Mouse (Mus musculus) spleen, postnatal 14 days (tissue): ENCODE measurements around the gene Sobp.

ENCODE experiments used
- DNase-seq, 2 experiments: peaks; one replicate each; pipeline ENCODE4 v3.0.0; 2021 to 2022; ENCODE audit warnings: low spot score in 2 of 2

Sobp gene

GRCm38 (mm10) chr10:43087421-43087820 lies 86.9 kb downstream of the Sobp start:
- no peak for DNase-seq

GRCm38 (mm10) chr10:43086888-43087287 lies 87.4 kb downstream of the Sobp start:
- no peak for DNase-seq

- DNase-seq: no peak
Measured at GRCm38 (mm10) chr10:43084087-43084366, 90.3 kb downstream of the Sobp start.

- DNase-seq: no peak
Measured at GRCm38 (mm10) chr10:43083288-43084086, 90.8 kb downstream of the Sobp start.

- DNase-seq: no peak
Measured at GRCm38 (mm10) chr10:43081316-43081715, 93.0 kb downstream of the Sobp start.

GRCm38 (mm10) chr10:43075535-43076152 lies 98.7 kb downstream of the Sobp start:
- no peak for DNase-seq

GRCm38 (mm10) chr10:43073281-43073680 lies 101.0 kb downstream of the Sobp start:
- no peak for DNase-seq

GRCm38 (mm10) chr10:43070893-43071292 lies 103.4 kb downstream of the Sobp start:
- no peak for DNase-seq

GRCm38 (mm10) chr10:43065331-43065730 lies 109.0 kb downstream of the Sobp start:
- no peak for DNase-seq

- no peak for DNase-seq
Measured at GRCm38 (mm10) chr10:43061519-43062105, 112.7 kb downstream of the Sobp start.

GRCm38 (mm10) chr10:43055405-43055804 lies 118.9 kb downstream of the Sobp start:
- DNase-seq: no peak

GRCm38 (mm10) chr10:43054776-43055175 lies 119.6 kb downstream of the Sobp start:
- no peak for DNase-seq

GRCm38 (mm10) chr10:43053861-43054560 lies 120.3 kb downstream of the Sobp start:
- DNase-seq: no peak

GRCm38 (mm10) chr10:43052462-43052861 lies 121.9 kb downstream of the Sobp start:
- no peak for DNase-seq

GRCm38 (mm10) chr10:43047804-43048348 lies 126.5 kb downstream of the Sobp start:
- no peak for DNase-seq

- no peak for DNase-seq
Measured at GRCm38 (mm10) chr10:43043351-43044209, 130.8 kb downstream of the Sobp start.

GRCm38 (mm10) chr10:43042591-43043327 lies 131.6 kb downstream of the Sobp start:
- DNase-seq: no peak

- no peak for DNase-seq
Measured at GRCm38 (mm10) chr10:43041794-43042193, 132.5 kb downstream of the Sobp start.

- no peak for DNase-seq
Measured at GRCm38 (mm10) chr10:43037455-43037793, 136.9 kb downstream of the Sobp start.

- DNase-seq: no peak
Measured at GRCm38 (mm10) chr10:43036646-43037454, 137.5 kb downstream of the Sobp start.
